Mouse (Mus musculus) urinary bladder, postnatal 25 days (tissue): ENCODE data around the gene Gm11146.

ENCODE experiments used
- DNase-seq: peaks from one replicate; pipeline ENCODE4 v3.0.0; 2022; ENCODE audit warnings: low spot score

The Gm11146 gene

DNA sequence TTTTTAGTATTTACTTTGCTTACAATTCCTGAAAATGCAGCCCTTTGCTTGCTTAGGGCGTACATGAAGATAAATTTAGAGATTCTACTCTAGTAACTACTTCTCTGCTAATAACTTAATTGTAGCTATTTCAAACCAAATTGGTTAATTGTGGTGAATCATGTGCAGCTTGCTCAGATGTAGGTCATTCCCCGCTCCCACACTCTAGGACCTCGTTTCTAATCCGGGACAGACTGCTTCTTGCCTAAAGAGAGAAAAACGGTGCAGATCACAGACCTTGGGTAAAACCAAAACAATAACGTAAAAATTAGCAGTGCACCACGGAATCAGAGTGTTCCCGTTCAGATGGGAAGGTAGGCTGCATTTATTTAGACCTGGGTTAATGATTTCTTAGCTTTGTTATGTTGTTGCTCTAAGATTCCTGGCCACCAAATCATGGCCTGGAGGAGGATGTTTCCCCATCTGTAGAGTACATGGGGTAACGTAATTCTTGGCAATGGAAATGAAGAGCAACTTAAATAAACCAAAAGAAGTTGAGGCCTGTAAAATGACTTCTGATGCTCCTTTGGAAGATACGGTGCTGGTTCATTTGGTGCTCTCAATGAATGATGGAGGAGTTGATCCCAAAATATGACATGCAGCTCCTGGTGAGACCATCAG lies 45.3 kb downstream of the Gm11146 start:
- DNase-seq: no peak

DNA sequence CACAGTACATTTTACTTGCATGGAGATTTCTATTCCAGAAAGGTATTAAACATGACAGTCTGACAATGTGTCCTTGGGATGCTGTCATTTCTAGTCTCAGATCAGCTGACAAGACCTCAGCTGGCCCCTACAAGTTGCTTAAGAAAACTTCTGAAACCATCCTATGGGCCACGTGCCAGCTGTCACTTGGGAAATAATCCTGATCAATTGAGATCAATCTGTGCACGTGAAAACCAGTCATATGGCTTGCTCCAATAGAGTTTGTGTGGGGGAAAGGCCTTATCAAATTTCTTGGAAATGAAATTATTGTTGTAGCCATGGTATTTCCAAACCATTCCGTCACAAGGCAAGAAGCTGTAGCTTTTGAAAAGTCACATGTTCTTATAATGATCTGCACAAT lies 50.8 kb downstream of the Gm11146 start:
- DNase-seq: no peak
